Comparison of ENCODE assay signal across 8 mouse cellular contexts in the genomic region with DNA sequence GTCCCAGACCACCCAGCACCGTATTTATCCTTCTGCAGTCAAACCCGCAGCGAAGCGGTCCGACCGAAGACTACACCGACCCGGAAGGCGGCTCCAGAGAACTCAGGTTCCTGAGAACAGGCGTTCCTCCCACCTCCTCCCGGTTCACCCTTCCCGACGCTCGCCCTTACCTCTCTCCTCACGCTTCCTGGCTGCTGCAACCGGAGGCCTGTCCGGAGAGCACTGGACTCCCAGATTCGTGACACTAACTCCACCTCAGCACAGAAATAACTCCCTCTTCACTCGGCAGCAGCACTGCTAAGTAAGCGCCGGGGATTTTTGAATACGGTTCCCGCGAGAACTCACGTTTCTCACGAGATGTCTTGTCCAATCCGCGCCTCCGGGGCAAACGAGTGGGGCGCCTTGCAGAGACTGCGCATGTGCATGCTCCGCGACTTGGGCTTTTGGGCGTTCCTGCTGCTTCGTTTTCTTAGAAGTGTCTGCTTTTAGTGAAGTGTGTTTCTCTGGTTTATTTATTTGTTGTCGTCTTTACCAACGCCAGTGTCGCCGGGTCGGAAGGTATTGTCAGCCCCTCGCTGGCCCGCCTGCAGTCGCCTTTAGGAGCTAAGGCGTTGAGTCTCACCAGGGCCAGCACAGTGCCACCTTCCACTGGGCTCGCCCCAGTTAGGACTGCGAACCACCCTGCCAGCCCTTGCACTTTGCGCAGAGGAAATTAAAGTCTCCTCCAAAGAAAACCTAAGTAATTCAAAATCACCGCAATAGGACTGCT. TPM values are rescaled to one million over a fixed set of nuclear protein-coding genes. Genes with fewer than 3 reads are reported as not detected.
DNase-seq lines count a peak whose midpoint lies in the region; ATAC-seq and TF ChIP-seq lines count a peak whose summit lies in the region.

Spdl1 (minus strand) TSS at position 324 of the 769 bp plus-strand sequence.

- H3K36me3 ChIP-seq in heart, embryonic 10.5 days, result peaks cover 19% of the 10 kb centered on the region
- peaks cover 25% of the 10 kb centered on the region for H3K36me3 ChIP-seq in kidney, embryonic 15.5 days

- TF ChIP-seq CTCF in bone marrow macrophage, adult 2 months (IDR thresholded peaks at IDR 0.05; ENCODE audit: low read depth, low read length), result no peak
- TF ChIP-seq CTCF in embryonic fibroblast, embryonic 13.5 days (IDR thresholded peaks at IDR 0.05; ENCODE audit: borderline replicate concordance, insufficient read depth, low read length), result no peak

- peak within 1 kb of the TSS; percentile 82 for H3K4me2 ChIP-seq in kidney, embryonic 15.5 days

- under 1% methylated on average over 49 of the region's 49 CpGs for WGBS in heart, embryonic 10.5 days
- WGBS in kidney, embryonic 15.5 days, result under 1% methylated on average over 49 of the region's 49 CpGs

- no peaks in the 10 kb centered on the region for H3K9me3 ChIP-seq in heart, embryonic 10.5 days
- no peaks in the 10 kb centered on the region for H3K9me3 ChIP-seq in kidney, embryonic 15.5 days (replicated peaks)

- H3K27ac ChIP-seq in bone marrow macrophage, adult 2 months (ENCODE audit: insufficient read depth, low read depth, low read length), result peak within 1 kb of the TSS; percentile 78
- peak within 1 kb of the TSS; percentile 51; the same call in 1 of the 2 replicates for H3K27ac ChIP-seq in embryonic fibroblast, embryonic 13.5 days (ENCODE audit: insufficient read depth, low read length)
- H3K27ac ChIP-seq in heart, embryonic 10.5 days, result peak within 1 kb of the TSS; percentile 92
- H3K27ac ChIP-seq in kidney, embryonic 15.5 days, result peak within 1 kb of the TSS; percentile 87

- H3K9ac ChIP-seq in kidney, embryonic 15.5 days, result peak within 1 kb of the TSS; percentile 75

- no peak for TF ChIP-seq POLR2A in bone marrow macrophage, adult 2 months (IDR thresholded peaks at IDR 0.05; ENCODE audit: borderline replicate concordance, low read depth, low read length)
- peak; percentile 85 for TF ChIP-seq POLR2A in embryonic fibroblast, embryonic 13.5 days (IDR thresholded peaks at IDR 0.05; ENCODE audit: low read depth, low read length)

- DNase-seq in A20 (ENCODE audit: low read depth, low spot score), result peak; percentile 98
- DNase-seq in heart, embryonic 10.5 days (ENCODE audit: low spot score), result peak; percentile 98
- peak; percentile 95 for DNase-seq in liver
- peak; percentile 95 to 98 for DNase-seq in spleen, postnatal 4 days (ENCODE audit: low spot score in 2 of 2)

- peak within 1 kb of the TSS; percentile 90 for H3K4me3 ChIP-seq in bone marrow macrophage, adult 2 months (ENCODE audit: insufficient read depth, low read length)
- peak within 1 kb of the TSS; percentile 99 for H3K4me3 ChIP-seq in embryonic fibroblast, embryonic 13.5 days (ENCODE audit: insufficient read depth, low read length)
- peak within 1 kb of the TSS; percentile 78 for H3K4me3 ChIP-seq in heart, embryonic 10.5 days
- H3K4me3 ChIP-seq in kidney, embryonic 15.5 days (replicated peaks), result peak within 1 kb of the TSS; percentile 78

- H3K4me1 ChIP-seq in bone marrow macrophage, adult 2 months (ENCODE audit: control insufficient read depth, insufficient read depth, low read length), result peaks cover 14% of the 10 kb centered on the region
- no peaks in the 10 kb centered on the region for H3K4me1 ChIP-seq in embryonic fibroblast, embryonic 13.5 days (ENCODE audit: control insufficient read depth, insufficient read depth, low read length)
- H3K4me1 ChIP-seq in heart, embryonic 10.5 days, result peaks cover 6% of the 10 kb centered on the region
- peaks cover 15% of the 10 kb centered on the region for H3K4me1 ChIP-seq in kidney, embryonic 15.5 days

- H3K27me3 ChIP-seq in heart, embryonic 10.5 days (ENCODE audit: insufficient read depth, poor library complexity, severe bottlenecking), result no peaks in the 10 kb centered on the region
- H3K27me3 ChIP-seq in kidney, embryonic 15.5 days, result no peaks in the 10 kb centered on the region

- ATAC-seq in kidney, embryonic 15.5 days (replicated peaks; ENCODE audit: low FRiP score), result peak; percentile 98
- peak; percentile 98 for ATAC-seq in monocyte, adult 5-6 weeks (replicated peaks; ENCODE audit: insufficient number of reproducible peaks, low FRiP score, low TSS enrichment, poor library complexity, severe bottlenecking)

RNA-seq across cellular contexts. Expression of gene Spdl1, which starts in this region (rescaled TPM):
- polyA plus RNA-seq in bone marrow macrophage, adult 2 months (2012; ENCODE audit: insufficient read depth, insufficient read length, missing spikeins), result 11.4 and 15.7 TPM in 2 replicates
- polyA plus RNA-seq in embryonic fibroblast, embryonic 13.5 days (2011; ENCODE audit: insufficient read length, low read depth, missing spikeins), result 12.7 and 16.2 TPM in 2 replicates
- 19.6 and 26.2 TPM in 2 replicates for polyA plus RNA-seq in heart, embryonic 10.5 days (2016; fragmentation: Nextera tagmentation; extraction: Ambion mirVana)
- polyA plus RNA-seq in kidney, embryonic 15.5 days (2015; fragmentation: Nextera tagmentation; extraction: Ambion mirVana), result 21.2 and 25.0 TPM in 2 replicates
- total RNA-seq in monocyte, adult 5-6 weeks (2017), result 1.2 to 3.4 TPM in 2 of 3 replicates, not detected in the other

Comparison
In these comparisons a context has a peak if more than half of its experiments do, and no peak if none do; other contexts are left out.
1. Peak in every context shown above with its lines: DNase-seq, ATAC-seq, H3K4me3 ChIP-seq and H3K27ac ChIP-seq.